Comparison of ENCODE assay signal across 20 mouse cellular contexts in genomic region chr3:137191009-137191408, GRCm38 (mm10).
DNase-seq lines count a peak whose midpoint lies in the region; ATAC-seq lines count a peak whose summit lies in the region.
"Had no signal": no experiment of that assay in that cellular context is flagged by ENCODE, and none has a peak within 500 bp of the region (broad histone marks: within the 10 kb centered on the region; RNA-seq: fewer than 3 reads in every experiment).

No protein-coding gene starts in this region.

- H3K27ac ChIP-seq in forebrain, embryonic 10.5 days, result no peak overlapping the region
- H3K27ac ChIP-seq: embryonic facial prominence, embryonic 10.5 days; embryonic facial prominence, embryonic 12.5 days; forebrain, embryonic 12.5 days had no signal

- no peaks in the 10 kb centered on the region for H3K36me3 ChIP-seq in forebrain, embryonic 10.5 days (replicated peaks)
- H3K36me3 ChIP-seq: embryonic facial prominence, embryonic 10.5 days; embryonic facial prominence, embryonic 12.5 days; forebrain, embryonic 12.5 days; G1E had no signal

- ATAC-seq in granulocyte monocyte progenitor cell, adult 5-6 weeks (replicated peaks; ENCODE audit: poor library complexity, severe bottlenecking), result peak; percentile 59
- peak; percentile 54 for ATAC-seq in megakaryocyte progenitor cell, adult 5-6 weeks (replicated peaks; ENCODE audit: poor library complexity)
- ATAC-seq: activated CD4-positive, CD25-positive, alpha-beta regulatory T cell, adult 4 months; forebrain, embryonic 14.5 days; forebrain, embryonic 16.5 days; Patski had no signal

- no peaks in the 10 kb centered on the region for H3K9me3 ChIP-seq in forebrain, embryonic 10.5 days
- H3K9me3 ChIP-seq: embryonic facial prominence, embryonic 10.5 days; embryonic facial prominence, embryonic 12.5 days; forebrain, embryonic 12.5 days; G1E had no signal

- H3K4me1 ChIP-seq in forebrain, embryonic 10.5 days, result peaks cover 4% of the 10 kb centered on the region
- H3K4me1 ChIP-seq: embryonic facial prominence, embryonic 12.5 days; forebrain, embryonic 12.5 days had no signal

- WGBS in forebrain, embryonic 10.5 days, result 86% methylated on average over 4 of the region's 4 CpGs

- no peak overlapping the region for H3K4me3 ChIP-seq in forebrain, embryonic 10.5 days
- H3K4me3 ChIP-seq: embryonic facial prominence, embryonic 10.5 days; embryonic facial prominence, embryonic 12.5 days; forebrain, embryonic 12.5 days had no signal

- DNase-seq in 416B (ENCODE audit: low read depth), result peak; percentile 21
- DNase-seq in adrenal gland, postnatal 14 days, result no peak
- DNase-seq in forebrain, embryonic 10.5 days (ENCODE audit: extremely low spot score, low spot score), result no peak
- DNase-seq: adrenal gland, adult 8-10 months; adrenal gland, postnatal 25 days; cerebellum, adult 11 months; cerebellum, adult 18-20 months; cerebellum, adult 8-10 months; cerebellum, adult 9-11 months; cerebellum, postnatal 14 days had no signal

- no peaks in the 10 kb centered on the region for H3K27me3 ChIP-seq in forebrain, embryonic 10.5 days (ENCODE audit: poor library complexity, severe bottlenecking)
- H3K27me3 ChIP-seq: embryonic facial prominence, embryonic 12.5 days; forebrain, embryonic 12.5 days; Patski had no signal
